Mouse (Mus musculus) small intestine, adult 2 months (tissue): ENCODE measurements around the gene Arl2. TPM values are rescaled to one million over a fixed set of nuclear protein-coding genes. Genes with fewer than 3 reads are reported as not detected.

Experiments used
- H3K27ac ChIP-seq: fragments of 200-500 bp; 2 replicates; pipeline ENCODE4 v1.5.1; 2012; ENCODE audit warnings: low read depth, low read length, control low read depth, inconsistent platforms; ENCODE audit not compliant: insufficient read depth
- H3K27me3 ChIP-seq: fragments of 200-500 bp; 2 replicates; pipeline ENCODE4 v1.6.1; 2012; ENCODE audit warnings: mild to moderate bottlenecking, moderate library complexity, low read length, inconsistent platforms; ENCODE audit not compliant: control insufficient read depth, insufficient read depth
- H3K36me3 ChIP-seq: fragments of 200-500 bp; 2 replicates; pipeline ENCODE4 v1.6.1; 2012; ENCODE audit warnings: mild to moderate bottlenecking, low read length, control low read depth, inconsistent platforms; ENCODE audit not compliant: control insufficient read depth, insufficient read depth
- H3K4me1 ChIP-seq: fragments of 200-500 bp; 2 replicates; pipeline ENCODE4 v1.6.1; 2012; ENCODE audit warnings: low read length, inconsistent platforms, mixed read lengths; ENCODE audit not compliant: control insufficient read depth, insufficient read depth, insufficient read length
- H3K4me3 ChIP-seq: fragments of 200-500 bp; 2 replicates; pipeline ENCODE4 v1.5.1; 2012; ENCODE audit warnings: low read depth, mild to moderate bottlenecking, control low read depth, inconsistent platforms, low read length, moderate library complexity
- CTCF ChIP-seq: fragments of 200-500 bp; IDR thresholded peaks from 2 replicates; pipeline ENCODE4 v1.5.1; 2012; ENCODE audit warnings: low read depth, mild to moderate bottlenecking, control low read depth, inconsistent platforms, low read length, moderate library complexity, mixed read lengths; ENCODE audit not compliant: insufficient replicate concordance, insufficient read length; ENCODE audit errors: extremely low read depth
- POLR2A ChIP-seq: fragments of 200-500 bp; IDR thresholded peaks from 2 replicates; pipeline ENCODE4 v1.6.1; 2012; ENCODE audit warnings: low read depth, mild to moderate bottlenecking, control low read depth, inconsistent platforms, low read length, moderate library complexity
- WGBS: fragments of 180-500 bp; shearing (Covaris S2); methylation state at CpG from one replicate; pipeline ENCODE4 v1.1.7; 2018; 5-methylcytosine and 5-hydroxymethylcytosine counted together
- polyA plus RNA-seq: library from polyadenylated mRNA; depleted of rRNA; stranded (reverse); fragments of >200 nt; gene quantifications from 2 replicates; pipeline ENCODE4 v1.2.3, GENCODE M21; 2012

The Arl2 gene
- polyA plus RNA-seq, 1 experiment, result 98.9 TPM

- H3K4me1 ChIP-seq, result peaks cover 12% of the 10 kb centered on the region
- TF ChIP-seq CTCF (no peak), POLR2A (no peak)
- no peaks in the 10 kb centered on the region for H3K27me3 ChIP-seq
- H3K36me3 ChIP-seq, result no peaks in the 10 kb centered on the region
- 36% methylated on average over 10 of the region's 10 CpGs for WGBS
- peak overlapping the region; percentile 92; the same call in 1 of the 2 replicates for H3K27ac ChIP-seq
- peak overlapping the region; percentile 71 for H3K4me3 ChIP-seq
These were observed 14.4 kb downstream of the Arl2 start for GRCm38 (mm10) chr19:6126789-6127580.

- Histone ChIP-seq H3K27me3 (no peaks in the 10 kb centered on the region), H3K4me1 (peaks cover 14% of the 10 kb centered on the region), H3K4me3 (no peak overlapping the region), H3K27ac (no peak overlapping the region), H3K36me3 (no peaks in the 10 kb centered on the region)
- TF ChIP-seq CTCF, result peak; percentile 57; the same call in 1 of the 2 replicates
- no peak for TF ChIP-seq POLR2A
- 23% methylated on average over 4 of the region's 4 CpGs for WGBS
These were observed 15.1 kb downstream of the Arl2 start for GRCm38 (mm10) chr19:6126289-6126688.

GRCm38 (mm10) chr19:6124898-6125297 is 16.4 kb downstream of the Arl2 start:
- 82% methylated on average over 2 of the region's 2 CpGs for WGBS
- Histone ChIP-seq H3K4me1 (peaks cover 24% of the 10 kb centered on the region), H3K36me3 (0 out of 2 replicates have a peak, but pooled peaks cover 1% of the 10 kb centered on the region), H3K27me3 (no peaks in the 10 kb centered on the region), H3K4me3 (no peak overlapping the region), H3K27ac (no peak overlapping the region)
- TF ChIP-seq CTCF (no peak), POLR2A (no peak)

- no peak for TF ChIP-seq POLR2A
- no peak for TF ChIP-seq CTCF
- Histone ChIP-seq H3K27ac (peak overlapping the region; percentile 40; the same call in 1 of the 2 replicates), H3K36me3 (0 out of 2 replicates have a peak, but pooled peaks cover 1% of the 10 kb centered on the region), H3K27me3 (no peaks in the 10 kb centered on the region), H3K4me1 (peaks cover 24% of the 10 kb centered on the region), H3K4me3 (no peak overlapping the region)
- 22% methylated on average over 8 of the region's 8 CpGs for WGBS
These were observed 18.0 kb downstream of the Arl2 start for GRCm38 (mm10) chr19:6123330-6123729.

DNA sequence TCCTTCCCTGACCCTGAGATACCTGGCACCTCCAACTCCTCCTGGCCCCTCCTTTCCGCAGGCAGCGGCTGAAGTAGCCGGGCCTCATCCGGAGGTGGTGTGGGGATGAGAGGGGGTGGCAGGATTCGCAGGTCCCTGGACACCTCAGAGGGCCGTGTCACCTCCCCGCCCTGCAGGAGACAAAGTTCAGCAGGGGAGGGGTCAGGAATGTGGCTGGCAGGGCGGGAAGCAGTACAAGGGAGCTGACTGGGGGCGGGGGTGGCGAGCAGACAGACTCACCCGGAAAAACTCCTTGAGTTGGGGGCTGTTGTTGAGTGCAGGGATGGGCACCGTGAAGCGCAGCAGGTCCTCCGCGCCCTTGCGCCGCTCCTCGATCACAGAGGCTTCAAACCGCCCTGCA is 19.6 kb downstream of the Arl2 start:
- Histone ChIP-seq H3K4me3 (no peak overlapping the region), H3K4me1 (peaks cover 25% of the 10 kb centered on the region), H3K27ac (no peak overlapping the region), H3K36me3 (peaks cover 2% of the 10 kb centered on the region; the same call in 1 of the 2 replicates), H3K27me3 (no peaks in the 10 kb centered on the region)
- TF ChIP-seq CTCF, result no peak
- no peak for TF ChIP-seq POLR2A
- 55% methylated on average over 19 of the region's 19 CpGs for WGBS

- Histone ChIP-seq H3K27ac (peak overlapping the region; percentile 28), H3K36me3 (peaks cover 30% of the 10 kb centered on the region), H3K4me3 (peak overlapping the region; percentile 73; the same call in 1 of the 2 replicates), H3K4me1 (peaks cover 27% of the 10 kb centered on the region), H3K27me3 (no peaks in the 10 kb centered on the region)
- under 1% methylated on average over 8 of the region's 8 CpGs for WGBS
- no peak for TF ChIP-seq POLR2A
- no peak for TF ChIP-seq CTCF
These were observed 22.6 kb downstream of the Arl2 start for GRCm38 (mm10) chr19:6118677-6119185.

DNA sequence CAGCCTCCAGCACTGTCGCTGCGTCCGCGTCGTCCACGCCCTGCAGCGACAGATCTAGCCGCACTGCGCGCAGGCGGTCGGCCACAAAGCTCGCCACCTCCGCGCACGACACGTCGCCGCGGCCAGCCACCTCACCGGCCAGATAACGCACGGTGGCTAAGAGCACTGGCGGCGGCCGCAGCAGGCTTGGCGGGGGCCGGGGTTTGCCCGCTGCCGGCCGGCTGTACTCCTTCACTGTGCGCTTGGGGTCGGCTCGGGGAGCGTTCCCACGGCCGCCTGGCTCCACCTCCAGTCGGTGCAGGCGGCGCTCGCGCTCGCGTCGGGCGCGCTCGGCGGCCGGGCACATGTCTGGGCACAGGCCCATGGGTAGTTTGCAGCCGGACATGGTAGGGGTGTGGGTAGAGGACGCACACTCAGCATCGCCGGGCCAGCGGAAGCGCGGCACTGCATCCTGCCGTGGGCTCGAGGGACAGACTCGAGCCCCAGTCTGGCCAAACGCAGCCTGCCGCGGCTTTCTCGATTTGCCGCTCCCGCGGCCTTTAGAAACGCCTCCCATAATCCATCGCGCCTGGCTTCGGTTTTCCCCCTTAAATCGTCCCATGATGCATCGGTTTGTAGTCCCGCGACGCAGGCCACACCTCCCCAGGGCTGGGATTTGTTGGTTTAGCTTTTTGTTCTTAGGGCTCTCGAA is 23.2 kb downstream of the Arl2 start, which contains the start of gene Sac3d1:
Gene Sac3d1, minus strand, starts transcription at position 665 of the 691 bp plus-strand sequence.
- no peak for TF ChIP-seq CTCF
- peak; percentile 44 for TF ChIP-seq POLR2A
- peak within 1 kb of the TSS; percentile 83 for H3K27ac ChIP-seq
- H3K27me3 ChIP-seq, result no peaks in the 10 kb centered on the region
- peaks cover 24% of the 10 kb centered on the region for H3K4me1 ChIP-seq
- H3K4me3 ChIP-seq, result peak within 1 kb of the TSS; percentile 73
- under 1% methylated on average over 77 of the region's 77 CpGs for WGBS
- peaks cover 35% of the 10 kb centered on the region for H3K36me3 ChIP-seq
